Mouse (Mus musculus) liver, embryonic 14.5 days (tissue): ENCODE results near the gene Cbs.

Experiments
- CTCF ChIP-seq: IDR thresholded peaks from 2 replicates; pipeline ENCODE4 v1.5.1; 2016; ENCODE audit warnings: antibody characterized with exemption, low read depth, control low read depth
- EP300 ChIP-seq: IDR thresholded peaks from 2 replicates; pipeline ENCODE4 v1.6.1; 2016; ENCODE audit warnings: antibody characterized with exemption, low read depth

- TF ChIP-seq CTCF (no peak), EP300 (no peak)
These were observed 23.7 kb upstream of the Cbs start for GRCm38 (mm10) chr17:31660661-31661250.
